Mouse (Mus musculus) myocyte (in vitro differentiated cells): Measurements from ENCODE around the gene 4930579F01Rik. TPM values are rescaled to one million over a fixed set of nuclear protein-coding genes. Genes with fewer than 3 reads are reported as not detected.
A peak's percentile ranks its signal among the peaks of the same experiment; 100 is the strongest.

ENCODE experiments used
- H3K27me3 ChIP-seq: one replicate; pipeline ENCODE4 v1.6.1; 2011; ENCODE audit not compliant: control insufficient read depth, insufficient read depth, insufficient read length
- H3K36me3 ChIP-seq: one replicate; pipeline ENCODE4 v1.6.1; 2011; ENCODE audit not compliant: control insufficient read depth, insufficient read depth
- H3K4me2 ChIP-seq: one replicate; pipeline ENCODE4 v1.6.1; 2011; ENCODE audit warnings: low read depth, control low read depth
- H3K4me3 ChIP-seq: one replicate; pipeline ENCODE4 v1.5.1; 2011; ENCODE audit warnings: mild to moderate bottlenecking, control low read depth, moderate library complexity
- H3K79me2 ChIP-seq: one replicate; pipeline ENCODE4 v1.6.1; 2011; ENCODE audit not compliant: control insufficient read depth, insufficient read depth
- H3ac ChIP-seq: one replicate; pipeline ENCODE4 v1.6.1; 2011; ENCODE audit not compliant: control insufficient read depth, insufficient read length
- CEBPB ChIP-seq: IDR thresholded peaks from 2 replicates; pipeline ENCODE4 v1.6.1; 2011; ENCODE audit warnings: mild to moderate bottlenecking, moderate library complexity; ENCODE audit not compliant: poor library complexity, insufficient read depth, severe bottlenecking
- E2F4 ChIP-seq: IDR thresholded peaks from one replicate; pipeline ENCODE4 v1.6.1; 2011; ENCODE audit warnings: mild to moderate bottlenecking, control low read depth, moderate library complexity; ENCODE audit not compliant: insufficient read depth
- MAX ChIP-seq: IDR thresholded peaks from one replicate; pipeline ENCODE4 v1.6.1; 2011; ENCODE audit warnings: low read depth, mild to moderate bottlenecking, control low read depth
- MYOD1 ChIP-seq, 3 experiments: IDR thresholded peaks; one replicate each; pipeline ENCODE4 v1.6.1; 2011; ENCODE audit warnings: control low read depth in 2 of 3, low read depth in 2 of 3, mild to moderate bottlenecking in 2 of 3, moderate library complexity in 1 of 3; ENCODE audit not compliant: insufficient read length in 2 of 3, control insufficient read depth in 1 of 3
- MYOG ChIP-seq, 3 experiments: IDR thresholded peaks; one replicate each; pipeline ENCODE4 v1.6.1; 2011; ENCODE audit warnings: control low read depth in 2 of 3, low read depth in 2 of 3, mild to moderate bottlenecking in 2 of 3; ENCODE audit not compliant: insufficient read length in 2 of 3, control insufficient read depth in 1 of 3, insufficient read depth in 1 of 3
- POLR2A ChIP-seq: IDR thresholded peaks from one replicate; pipeline ENCODE4 v1.6.1; 2011; ENCODE audit warnings: low read depth, mild to moderate bottlenecking, control low read depth, moderate library complexity; ENCODE audit not compliant: insufficient read length
- POLR2AphosphoS2 ChIP-seq: IDR thresholded peaks from one replicate; pipeline ENCODE4 v1.6.1; 2011; ENCODE audit warnings: low read depth, control low read depth; ENCODE audit not compliant: insufficient read length
- REST ChIP-seq: IDR thresholded peaks from one replicate; pipeline ENCODE4 v1.6.1; 2011; ENCODE audit warnings: mild to moderate bottlenecking, control low read depth, moderate library complexity; ENCODE audit not compliant: insufficient read depth, insufficient read length
- SRF ChIP-seq: IDR thresholded peaks from one replicate; pipeline ENCODE4 v1.6.1; 2011; ENCODE audit warnings: low read depth; ENCODE audit not compliant: control insufficient read depth, insufficient read length
- TCF12 ChIP-seq: IDR thresholded peaks from one replicate; pipeline ENCODE4 v1.6.1; 2011; ENCODE audit warnings: mild to moderate bottlenecking, control low read depth; ENCODE audit not compliant: poor library complexity, insufficient read depth, severe bottlenecking
- TCF3 ChIP-seq: IDR thresholded peaks from one replicate; pipeline ENCODE4 v1.6.1; 2011; ENCODE audit warnings: low read depth, control low read depth; ENCODE audit not compliant: insufficient read length
- USF1 ChIP-seq: IDR thresholded peaks from one replicate; pipeline ENCODE4 v1.6.1; 2011; ENCODE audit warnings: low read depth, mild to moderate bottlenecking, control low read depth, moderate library complexity
- polyA plus RNA-seq: library from polyadenylated mRNA; unstranded; fragments of >200 nt; fragmentation: generic; extraction: Trizol; gene quantifications from one replicate; pipeline ENCODE4 v1.2.1, GENCODE M21; 2012; ENCODE audit warnings: missing spikeins

4930579F01Rik gene
- polyA plus RNA-seq, 1 experiment = not detected

- H3K79me2 ChIP-seq = no peaks in the 10 kb centered on the region
- no peak overlapping the region for H3ac ChIP-seq
- no peak overlapping the region for H3K4me3 ChIP-seq
- TF ChIP-seq POLR2A (no peak), POLR2AphosphoS2 (no peak), TCF12 (no peak), E2F4 (no peak), MYOG (IDR thresholded peaks at IDR 0.05; ENCODE audit: control insufficient read depth in 1 of 3, insufficient read depth in 1 of 3, insufficient read length in 2 of 3, low read depth in 2 of 3) (no peak), USF1 (no peak)
- peak overlapping the region; percentile 83 for H3K4me2 ChIP-seq
- H3K36me3 ChIP-seq = no peaks in the 10 kb centered on the region
- peaks cover 5% of the 10 kb centered on the region for H3K27me3 ChIP-seq
Observed at GRCm38 (mm10) chr3:138197556-138197955, 3.9 kb upstream of the 4930579F01Rik start.

GRCm38 (mm10) chr3:138197093-138197492, 3.5 kb upstream of the 4930579F01Rik start:
- Histone ChIP-seq H3K79me2 (no peaks in the 10 kb centered on the region), H3K4me3 (no peak overlapping the region), H3ac (no peak overlapping the region), H3K27me3 (peaks cover 5% of the 10 kb centered on the region), H3K4me2 (peak overlapping the region; percentile 83), H3K36me3 (no peaks in the 10 kb centered on the region)
- TF ChIP-seq MYOD1 (IDR thresholded peaks at IDR 0.05; ENCODE audit: control insufficient read depth in 1 of 3, insufficient read length in 2 of 3, low read depth in 2 of 3) (no peak), USF1 (no peak), POLR2A (no peak), MAX (no peak), TCF3 (no peak), MYOG (IDR thresholded peaks at IDR 0.05; ENCODE audit: control insufficient read depth in 1 of 3, insufficient read depth in 1 of 3, insufficient read length in 2 of 3, low read depth in 2 of 3) (no peak), TCF12 (no peak), REST (no peak), POLR2AphosphoS2 (no peak), SRF (no peak), E2F4 (no peak), CEBPB (no peak)

- Histone ChIP-seq H3K27me3 (no peaks in the 10 kb centered on the region), H3K79me2 (no peaks in the 10 kb centered on the region), H3K36me3 (no peaks in the 10 kb centered on the region), H3K4me2 (no peak overlapping the region), H3ac (no peak overlapping the region), H3K4me3 (no peak overlapping the region)
- TF ChIP-seq POLR2AphosphoS2 = no peak
- TF ChIP-seq USF1 = no peak
- no peak for TF ChIP-seq POLR2A
- peak; percentile 67; the same call in 1 of the 2 replicates for TF ChIP-seq CEBPB
- no peak for TF ChIP-seq TCF3
- TF ChIP-seq MYOD1 (IDR thresholded peaks at IDR 0.05; ENCODE audit: control insufficient read depth in 1 of 3, insufficient read length in 2 of 3, low read depth in 2 of 3) = no peak
- no peak for TF ChIP-seq SRF
- TF ChIP-seq MYOG (IDR thresholded peaks at IDR 0.05; ENCODE audit: control insufficient read depth in 1 of 3, insufficient read depth in 1 of 3, insufficient read length in 2 of 3, low read depth in 2 of 3) = no peak
- no peak for TF ChIP-seq MAX
Observed at GRCm38 (mm10) chr3:138192260-138192659, 1.4 kb downstream of the 4930579F01Rik start.

- Histone ChIP-seq H3K4me2 (no peak overlapping the region), H3K36me3 (no peaks in the 10 kb centered on the region), H3ac (no peak overlapping the region), H3K79me2 (no peaks in the 10 kb centered on the region), H3K27me3 (no peaks in the 10 kb centered on the region), H3K4me3 (no peak overlapping the region)
- TF ChIP-seq E2F4 (no peak), TCF3 (no peak), MYOD1 (IDR thresholded peaks at IDR 0.05; ENCODE audit: control insufficient read depth in 1 of 3, insufficient read length in 2 of 3, low read depth in 2 of 3) (no peak), USF1 (no peak), CEBPB (no peak), SRF (no peak), TCF12 (no peak)
Observed at GRCm38 (mm10) chr3:138185995-138186930, 7.4 kb downstream of the 4930579F01Rik start.

GRCm38 (mm10) chr3:138185290-138185689, 8.3 kb downstream of the 4930579F01Rik start:
- Histone ChIP-seq H3ac (no peak overlapping the region), H3K27me3 (no peaks in the 10 kb centered on the region), H3K4me2 (no peak overlapping the region), H3K4me3 (no peak overlapping the region), H3K79me2 (no peaks in the 10 kb centered on the region), H3K36me3 (no peaks in the 10 kb centered on the region)
- TF ChIP-seq SRF (no peak), MYOG (IDR thresholded peaks at IDR 0.05; ENCODE audit: control insufficient read depth in 1 of 3, insufficient read depth in 1 of 3, insufficient read length in 2 of 3, low read depth in 2 of 3) (no peak)
